Mouse (Mus musculus): ENCODE data around the gene Setd6. TPM values are rescaled to one million over a fixed set of nuclear protein-coding genes. Genes with fewer than 3 reads are reported as not detected.

Gene Setd6
- polyA plus RNA-seq, 1 experiment from 2014 or later: 28.7 TPM

GRCm38 (mm10) chr8:95714837-95715413, 756 bp upstream of the Setd6 start:
- peak overlapping the region; percentile 91 for H3K27ac ChIP-seq (replicated peaks)
- peak overlapping the region; percentile 92 for H3K4me3 ChIP-seq
- H3K4me1 ChIP-seq: peaks cover 23% of the 10 kb centered on the region
- no peaks in the 10 kb centered on the region for H3K9me3 ChIP-seq (replicated peaks)
- no peaks in the 10 kb centered on the region for H3K27me3 ChIP-seq (ENCODE audit: low read depth, poor library complexity, severe bottlenecking)
- peaks cover 33% of the 10 kb centered on the region for H3K36me3 ChIP-seq
- WGBS: 89% methylated on average over 6 of the region's 6 CpGs
- no peak for DNase-seq (ENCODE audit: low spot score)

- 23% methylated on average over 21 of the region's 21 CpGs for WGBS
Measured at GRCm38 (mm10) chr8:95716546-95717335, 1.1 kb downstream of the Setd6 start.

GRCm38 (mm10) chr8:95727625-95728024, 11.9 kb downstream of the Setd6 start:
- 90% methylated on average over 4 of the region's 4 CpGs for WGBS
- DNase-seq (ENCODE audit: low spot score): no peak

More at GRCm38 (mm10) chr8:95716546-95717335, 1.1 kb downstream of the Setd6 start:
- H3K27ac ChIP-seq (replicated peaks): peak overlapping the region; percentile 91
- H3K4me3 ChIP-seq: peak overlapping the region; percentile 92
- no peaks in the 10 kb centered on the region for H3K9me3 ChIP-seq (replicated peaks)
- DNase-seq (ENCODE audit: low spot score): peak; percentile 24
- no peaks in the 10 kb centered on the region for H3K27me3 ChIP-seq (ENCODE audit: low read depth, poor library complexity, severe bottlenecking)
- H3K36me3 ChIP-seq: peaks cover 51% of the 10 kb centered on the region
- peaks cover 23% of the 10 kb centered on the region for H3K4me1 ChIP-seq

GRCm38 (mm10) chr8:95738596-95738995, 22.9 kb downstream of the Setd6 start:
- no peaks in the 10 kb centered on the region for H3K27me3 ChIP-seq (ENCODE audit: low read depth, poor library complexity, severe bottlenecking)
- H3K9me3 ChIP-seq (replicated peaks): no peaks in the 10 kb centered on the region
- H3K27ac ChIP-seq (replicated peaks): no peak overlapping the region
- no peak overlapping the region for H3K4me3 ChIP-seq
- peaks cover 100% of the 10 kb centered on the region for H3K36me3 ChIP-seq
- WGBS: 88% methylated on average over 7 of the region's 7 CpGs
- no peaks in the 10 kb centered on the region for H3K4me1 ChIP-seq
- DNase-seq (ENCODE audit: low spot score): no peak

More at GRCm38 (mm10) chr8:95727625-95728024, 11.9 kb downstream of the Setd6 start:
- Histone ChIP-seq H3K36me3 (peaks cover 98% of the 10 kb centered on the region), H3K27ac (replicated peaks) (no peak overlapping the region), H3K4me1 (no peaks in the 10 kb centered on the region), H3K4me3 (no peak overlapping the region), H3K9me3 (replicated peaks) (no peaks in the 10 kb centered on the region), H3K27me3 (ENCODE audit: low read depth, poor library complexity, severe bottlenecking) (no peaks in the 10 kb centered on the region)

- 96% methylated on average over 7 of the region's 7 CpGs for WGBS
- H3K4me1 ChIP-seq: no peaks in the 10 kb centered on the region
Measured at GRCm38 (mm10) chr8:95741732-95742131, 26.1 kb downstream of the Setd6 start.

GRCm38 (mm10) chr8:95748028-95748427, 32.3 kb downstream of the Setd6 start:
- 95% methylated on average over 4 of the region's 4 CpGs for WGBS
- Histone ChIP-seq H3K36me3 (peaks cover 100% of the 10 kb centered on the region), H3K27me3 (ENCODE audit: low read depth, poor library complexity, severe bottlenecking) (no peaks in the 10 kb centered on the region), H3K9me3 (replicated peaks) (no peaks in the 10 kb centered on the region), H3K4me3 (no peak overlapping the region), H3K4me1 (no peaks in the 10 kb centered on the region), H3K27ac (replicated peaks) (no peak overlapping the region)
- no peak for DNase-seq (ENCODE audit: low spot score)

More at GRCm38 (mm10) chr8:95741732-95742131, 26.1 kb downstream of the Setd6 start:
- no peak overlapping the region for H3K4me3 ChIP-seq
- no peak for DNase-seq (ENCODE audit: low spot score)
- no peak overlapping the region for H3K27ac ChIP-seq (replicated peaks)
- no peaks in the 10 kb centered on the region for H3K27me3 ChIP-seq (ENCODE audit: low read depth, poor library complexity, severe bottlenecking)
- H3K36me3 ChIP-seq: peaks cover 100% of the 10 kb centered on the region
- H3K9me3 ChIP-seq (replicated peaks): no peaks in the 10 kb centered on the region

GRCm38 (mm10) chr8:95751924-95752323, 36.2 kb downstream of the Setd6 start:
- Histone ChIP-seq H3K27ac (replicated peaks) (no peak overlapping the region), H3K4me1 (no peaks in the 10 kb centered on the region), H3K9me3 (replicated peaks) (no peaks in the 10 kb centered on the region), H3K4me3 (no peak overlapping the region), H3K27me3 (ENCODE audit: low read depth, poor library complexity, severe bottlenecking) (no peaks in the 10 kb centered on the region), H3K36me3 (peaks cover 100% of the 10 kb centered on the region)
- no peak for DNase-seq (ENCODE audit: low spot score)
- WGBS: 97% methylated on average over 1 of the region's 1 CpGs

GRCm38 (mm10) chr8:95760323-95760722, 44.6 kb downstream of the Setd6 start:
- WGBS: 96% methylated on average over 6 of the region's 6 CpGs
- Histone ChIP-seq H3K27me3 (ENCODE audit: low read depth, poor library complexity, severe bottlenecking) (no peaks in the 10 kb centered on the region), H3K36me3 (peaks cover 100% of the 10 kb centered on the region), H3K27ac (replicated peaks) (no peak overlapping the region), H3K4me3 (no peak overlapping the region), H3K9me3 (replicated peaks) (no peaks in the 10 kb centered on the region), H3K4me1 (no peaks in the 10 kb centered on the region)
- DNase-seq (ENCODE audit: low spot score): no peak

- H3K36me3 ChIP-seq: peaks cover 100% of the 10 kb centered on the region
- H3K4me1 ChIP-seq: no peaks in the 10 kb centered on the region
- no peak overlapping the region for H3K4me3 ChIP-seq
- no peaks in the 10 kb centered on the region for H3K9me3 ChIP-seq (replicated peaks)
- no peak overlapping the region for H3K27ac ChIP-seq (replicated peaks)
- DNase-seq (ENCODE audit: low spot score): no peak
- 91% methylated on average over 1 of the region's 1 CpGs for WGBS
- H3K27me3 ChIP-seq (ENCODE audit: low read depth, poor library complexity, severe bottlenecking): no peaks in the 10 kb centered on the region
Measured at GRCm38 (mm10) chr8:95764133-95764532, 48.5 kb downstream of the Setd6 start.

Small RNA genes lying within 50 kb of the gene (microRNA-seq; reads per million reads assigned to microRNA genes)
- gene Mir7073: 0.90 reads per million

Other genes starting within 250 kb of the Setd6 start
- 10.8 and 11.1 TPM in 2 replicates for gene Csnk2a2, start 225.8 kb upstream of the Setd6 start, polyA plus RNA-seq (2016; fragmentation: Nextera tagmentation; extraction: Ambion mirVana)
- gene Ccdc113, start 181.8 kb upstream of the Setd6 start, polyA plus RNA-seq (2016; fragmentation: Nextera tagmentation; extraction: Ambion mirVana): 0.09 and 0.20 TPM in 2 replicates
- not detected in 2 replicates for gene Prss54, start 139.5 kb upstream of the Setd6 start, polyA plus RNA-seq (2016; fragmentation: Nextera tagmentation; extraction: Ambion mirVana)
- 31.2 and 31.7 TPM in 2 replicates for gene Gins3, start 82.4 kb upstream of the Setd6 start, polyA plus RNA-seq (2016; fragmentation: Nextera tagmentation; extraction: Ambion mirVana)
- 27.4 and 43.9 TPM in 2 replicates for gene Ndrg4, start 38.9 kb upstream of the Setd6 start, polyA plus RNA-seq (2016; fragmentation: Nextera tagmentation; extraction: Ambion mirVana)
- gene Cnot1, start 91.6 kb downstream of the Setd6 start, polyA plus RNA-seq (2016; fragmentation: Nextera tagmentation; extraction: Ambion mirVana): 93.7 and 98.0 TPM in 2 replicates
- 353 and 394 TPM in 2 replicates for gene Sap18b, start 109.5 kb downstream of the Setd6 start, polyA plus RNA-seq (2016; fragmentation: Nextera tagmentation; extraction: Ambion mirVana)
- gene Slc38a7, start 137.7 kb downstream of the Setd6 start, polyA plus RNA-seq (2016; fragmentation: Nextera tagmentation; extraction: Ambion mirVana): 16.5 and 18.8 TPM in 2 replicates
- 188 and 192 TPM in 2 replicates for gene Got2, start 172.7 kb downstream of the Setd6 start, polyA plus RNA-seq (2016; fragmentation: Nextera tagmentation; extraction: Ambion mirVana)

Measured in midbrain, embryonic 10.5 days (tissue).